Mouse (Mus musculus): ENCODE data around the gene Evx1. TPM values are rescaled to one million over a fixed set of nuclear protein-coding genes. Genes with fewer than 3 reads are reported as not detected.

Evx1 gene
- polyA plus RNA-seq, 1 experiment = not detected

GRCm38 (mm10) chr6:52316413-52317184 lies 3.3 kb downstream of the Evx1 start:
- TF ChIP-seq CTCF (IDR thresholded peaks at IDR 0.05; ENCODE audit: extremely low read depth, insufficient read depth, insufficient read length, insufficient replicate concordance) (no peak), POLR2A (IDR thresholded peaks at IDR 0.05; ENCODE audit: low read depth, low read length) (no peak)
- no peak for DNase-seq (ENCODE audit: low read depth in 1 of 2, low spot score in 2 of 2)
- Histone ChIP-seq H3K36me3 (ENCODE audit: control insufficient read depth, insufficient read depth, low read length) (no peaks in the 10 kb centered on the region), H3K4me1 (ENCODE audit: control insufficient read depth, insufficient read depth, insufficient read length) (no peaks in the 10 kb centered on the region; the same call in 1 of the 2 replicates), H3K4me3 (ENCODE audit: extremely low read depth, insufficient read depth, insufficient read length) (no peak overlapping the region), H3K27ac (ENCODE audit: insufficient read depth, low read length) (no peak overlapping the region), H3K27me3 (ENCODE audit: control insufficient read depth, insufficient read depth, low read length) (peaks cover 19% of the 10 kb centered on the region)
- WGBS = 9% methylated on average over 72 of the region's 81 CpGs

- no peak overlapping the region for H3K27ac ChIP-seq (ENCODE audit: insufficient read depth, low read length)
- WGBS = 63% methylated on average over 14 of the region's 14 CpGs
- H3K27me3 ChIP-seq (ENCODE audit: control insufficient read depth, insufficient read depth, low read length) = peaks cover 18% of the 10 kb centered on the region
Observed at GRCm38 (mm10) chr6:52317461-52318180, 4.3 kb downstream of the Evx1 start.

DNA sequence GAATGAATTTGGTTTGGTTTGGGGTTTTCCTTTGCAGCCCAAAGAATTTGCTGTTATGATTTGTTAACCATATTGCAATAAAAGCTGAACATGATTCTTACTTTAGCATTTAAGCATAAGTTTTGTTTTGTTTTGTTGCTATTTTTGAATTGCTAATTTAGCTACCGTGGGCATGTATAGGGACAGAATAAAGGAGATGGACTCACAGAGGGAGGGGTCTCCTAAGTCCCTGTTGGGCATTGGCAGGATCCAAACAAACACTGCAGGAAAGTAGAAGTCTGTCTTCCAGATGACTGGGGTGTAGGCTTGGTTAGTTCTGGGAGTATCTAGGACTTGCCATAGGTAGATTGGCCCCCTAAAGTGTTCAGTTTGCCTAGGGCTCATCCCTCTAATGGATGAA lies 5.0 kb downstream of the Evx1 start:
- Histone ChIP-seq H3K27me3 (ENCODE audit: control insufficient read depth, insufficient read depth, low read length) (peaks cover 23% of the 10 kb centered on the region), H3K27ac (ENCODE audit: insufficient read depth, low read length) (no peak overlapping the region), H3K36me3 (ENCODE audit: control insufficient read depth, insufficient read depth, low read length) (no peaks in the 10 kb centered on the region), H3K4me1 (ENCODE audit: control insufficient read depth, insufficient read depth, insufficient read length) (no peaks in the 10 kb centered on the region; the same call in 1 of the 2 replicates), H3K4me3 (ENCODE audit: extremely low read depth, insufficient read depth, insufficient read length) (no peak overlapping the region)
- WGBS = 38% methylated on average over 1 of the region's 1 CpGs
- TF ChIP-seq POLR2A (IDR thresholded peaks at IDR 0.05; ENCODE audit: low read depth, low read length) (no peak), CTCF (IDR thresholded peaks at IDR 0.05; ENCODE audit: extremely low read depth, insufficient read depth, insufficient read length, insufficient replicate concordance) (no peak)
- DNase-seq (ENCODE audit: low read depth in 1 of 2, low spot score in 2 of 2) = no peak

More at GRCm38 (mm10) chr6:52317461-52318180, 4.3 kb downstream of the Evx1 start:
- no peak overlapping the region for H3K4me3 ChIP-seq (ENCODE audit: extremely low read depth, insufficient read depth, insufficient read length)
- DNase-seq (ENCODE audit: low read depth in 1 of 2, low spot score in 2 of 2) = no peak
- H3K36me3 ChIP-seq (ENCODE audit: control insufficient read depth, insufficient read depth, low read length) = no peaks in the 10 kb centered on the region
- TF ChIP-seq POLR2A (IDR thresholded peaks at IDR 0.05; ENCODE audit: low read depth, low read length) = no peak
- no peak for TF ChIP-seq CTCF (IDR thresholded peaks at IDR 0.05; ENCODE audit: extremely low read depth, insufficient read depth, insufficient read length, insufficient replicate concordance)
- H3K4me1 ChIP-seq (ENCODE audit: control insufficient read depth, insufficient read depth, insufficient read length) = no peaks in the 10 kb centered on the region; the same call in 1 of the 2 replicates

DNA sequence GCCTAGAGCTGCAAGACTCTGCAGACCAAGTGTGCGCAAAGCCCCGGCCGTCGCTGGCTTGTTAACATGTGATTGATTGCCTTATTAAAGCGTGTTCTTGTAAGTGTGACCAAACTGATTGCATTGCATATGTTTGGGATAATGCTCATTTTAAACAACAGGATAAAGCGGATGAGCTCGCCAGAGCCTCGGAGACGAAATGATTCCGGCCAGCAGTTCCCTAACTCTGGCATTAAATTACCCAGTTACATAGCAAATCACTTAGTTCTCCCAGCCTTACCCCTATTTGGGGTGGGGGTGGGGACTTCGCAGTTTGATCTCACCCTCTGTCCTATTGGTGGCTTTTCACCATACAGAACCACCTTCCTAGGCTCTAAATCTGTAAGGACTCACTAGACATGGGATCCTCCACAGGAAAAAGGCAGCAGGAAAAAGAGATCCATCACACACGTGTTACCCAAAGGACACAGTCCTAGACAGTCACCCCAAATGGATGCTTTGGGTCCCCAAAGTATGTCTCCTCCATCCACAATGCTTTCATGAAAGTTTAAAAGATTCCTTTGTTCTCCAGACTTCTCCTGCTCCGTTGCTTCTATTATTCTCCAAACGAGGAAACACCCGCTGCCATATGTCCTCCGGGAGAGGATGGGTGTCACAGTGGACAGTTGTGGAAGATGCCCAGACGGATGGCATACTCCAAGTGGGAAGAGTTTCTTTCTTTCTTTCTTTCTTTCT lies 6.8 kb downstream of the Evx1 start:
- 14% methylated on average over 17 of the region's 17 CpGs for WGBS
- Histone ChIP-seq H3K36me3 (ENCODE audit: control insufficient read depth, insufficient read depth, low read length) (no peaks in the 10 kb centered on the region), H3K4me3 (ENCODE audit: extremely low read depth, insufficient read depth, insufficient read length) (no peak overlapping the region), H3K27me3 (ENCODE audit: control insufficient read depth, insufficient read depth, low read length) (peaks cover 19% of the 10 kb centered on the region), H3K4me1 (ENCODE audit: control insufficient read depth, insufficient read depth, insufficient read length) (no peaks in the 10 kb centered on the region; the same call in 1 of the 2 replicates), H3K27ac (ENCODE audit: insufficient read depth, low read length) (no peak overlapping the region)
- no peak for TF ChIP-seq CTCF (IDR thresholded peaks at IDR 0.05; ENCODE audit: extremely low read depth, insufficient read depth, insufficient read length, insufficient replicate concordance)
- no peak for DNase-seq (ENCODE audit: low read depth in 1 of 2, low spot score in 2 of 2)

DNA sequence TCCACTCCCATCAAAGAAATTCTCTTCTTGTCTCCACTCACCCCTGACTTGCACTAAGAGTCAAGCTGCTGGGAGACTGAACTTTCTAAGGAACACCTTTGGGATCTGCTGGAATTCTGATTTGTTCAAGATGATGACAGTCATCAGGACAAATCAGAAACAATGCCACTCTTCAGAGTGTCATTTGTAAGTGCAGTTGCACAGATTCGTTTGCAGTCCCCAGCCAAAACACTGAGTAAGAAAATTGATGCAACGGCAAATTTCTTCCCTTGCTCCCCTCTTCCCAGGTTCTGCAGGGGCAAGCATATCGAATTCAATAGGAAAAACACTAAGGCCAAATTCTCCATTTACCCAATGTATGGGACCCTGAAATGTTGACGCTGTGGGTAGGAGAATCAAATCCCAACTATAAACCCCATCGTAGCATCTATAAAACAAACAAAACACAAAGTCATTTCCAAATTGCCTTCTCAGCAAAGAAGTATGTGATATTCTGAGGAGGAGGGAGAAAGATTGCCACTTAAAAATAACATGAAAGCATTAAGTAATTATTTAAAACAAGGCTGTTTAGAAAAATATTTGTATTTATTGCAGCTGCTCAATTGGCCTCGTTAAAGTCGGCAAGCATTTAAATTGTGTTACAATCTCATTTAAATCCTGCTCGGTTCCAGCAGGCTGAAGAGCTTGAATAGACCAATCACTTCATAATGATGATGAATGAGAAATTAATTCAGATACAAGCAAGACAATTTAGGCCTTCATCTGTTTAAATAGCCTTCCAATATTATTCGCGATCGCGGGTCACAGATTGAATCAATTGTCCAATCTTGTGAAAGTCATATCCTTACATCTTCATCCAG lies 7.9 kb downstream of the Evx1 start:
- Histone ChIP-seq H3K4me3 (ENCODE audit: extremely low read depth, insufficient read depth, insufficient read length) (no peak overlapping the region), H3K4me1 (ENCODE audit: control insufficient read depth, insufficient read depth, insufficient read length) (no peaks in the 10 kb centered on the region; the same call in 1 of the 2 replicates), H3K27ac (ENCODE audit: insufficient read depth, low read length) (no peak overlapping the region), H3K27me3 (ENCODE audit: control insufficient read depth, insufficient read depth, low read length) (peaks cover 15% of the 10 kb centered on the region), H3K36me3 (ENCODE audit: control insufficient read depth, insufficient read depth, low read length) (no peaks in the 10 kb centered on the region)
- TF ChIP-seq CTCF (IDR thresholded peaks at IDR 0.05; ENCODE audit: extremely low read depth, insufficient read depth, insufficient read length, insufficient replicate concordance) (no peak), POLR2A (IDR thresholded peaks at IDR 0.05; ENCODE audit: low read depth, low read length) (no peak)
- no peak for DNase-seq (ENCODE audit: low read depth in 1 of 2, low spot score in 2 of 2)
- WGBS = 12% methylated on average over 12 of the region's 12 CpGs

DNA sequence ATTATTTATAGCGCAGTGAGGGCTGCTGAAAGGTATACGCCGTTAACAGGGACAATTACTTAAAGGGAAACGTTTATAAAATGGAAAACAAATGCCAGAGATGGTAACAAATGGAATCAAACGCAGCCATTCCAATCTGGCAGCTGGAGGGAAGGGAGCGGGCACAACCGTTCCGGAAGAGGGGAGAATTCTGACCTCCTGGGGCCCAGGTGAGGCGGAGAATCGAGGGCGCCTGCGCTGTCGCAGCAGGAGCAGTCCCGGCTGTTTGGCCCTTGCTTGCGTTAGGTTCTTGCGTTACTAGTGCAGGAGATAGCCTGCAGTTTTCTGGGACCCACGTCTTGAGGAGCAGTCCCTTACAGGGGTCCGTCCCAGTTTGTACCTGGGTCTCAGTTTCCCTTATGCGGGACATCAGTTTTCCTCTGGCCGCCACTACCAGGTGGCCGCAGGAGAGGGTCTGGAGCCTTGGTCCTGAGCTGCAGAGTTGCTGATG lies 8.6 kb downstream of the Evx1 start:
- Histone ChIP-seq H3K27ac (ENCODE audit: insufficient read depth, low read length) (no peak overlapping the region), H3K36me3 (ENCODE audit: control insufficient read depth, insufficient read depth, low read length) (no peaks in the 10 kb centered on the region), H3K4me1 (ENCODE audit: control insufficient read depth, insufficient read depth, insufficient read length) (no peaks in the 10 kb centered on the region; the same call in 1 of the 2 replicates), H3K27me3 (ENCODE audit: control insufficient read depth, insufficient read depth, low read length) (peaks cover 8% of the 10 kb centered on the region; the same call in 1 of the 2 replicates), H3K4me3 (ENCODE audit: extremely low read depth, insufficient read depth, insufficient read length) (no peak overlapping the region)
- DNase-seq (ENCODE audit: low read depth in 1 of 2, low spot score in 2 of 2) = no peak
- no peak for TF ChIP-seq POLR2A (IDR thresholded peaks at IDR 0.05; ENCODE audit: low read depth, low read length)
- 10% methylated on average over 21 of the region's 21 CpGs for WGBS
